Mouse (Mus musculus) ES-E14 (cell line): ENCODE measurements around the gene Edem3.

Experiments used
- CHD2 ChIP-seq: IDR thresholded peaks from 2 replicates; pipeline ENCODE4 v1.6.1; 2014; ENCODE audit warnings: mild to moderate bottlenecking, low read depth, low read length, inconsistent platforms
- ZC3H11A ChIP-seq: IDR thresholded peaks from 2 replicates; pipeline ENCODE4 v1.6.1; 2012; ENCODE audit warnings: low read depth, mild to moderate bottlenecking, inconsistent platforms, low read length, borderline replicate concordance

DNA sequence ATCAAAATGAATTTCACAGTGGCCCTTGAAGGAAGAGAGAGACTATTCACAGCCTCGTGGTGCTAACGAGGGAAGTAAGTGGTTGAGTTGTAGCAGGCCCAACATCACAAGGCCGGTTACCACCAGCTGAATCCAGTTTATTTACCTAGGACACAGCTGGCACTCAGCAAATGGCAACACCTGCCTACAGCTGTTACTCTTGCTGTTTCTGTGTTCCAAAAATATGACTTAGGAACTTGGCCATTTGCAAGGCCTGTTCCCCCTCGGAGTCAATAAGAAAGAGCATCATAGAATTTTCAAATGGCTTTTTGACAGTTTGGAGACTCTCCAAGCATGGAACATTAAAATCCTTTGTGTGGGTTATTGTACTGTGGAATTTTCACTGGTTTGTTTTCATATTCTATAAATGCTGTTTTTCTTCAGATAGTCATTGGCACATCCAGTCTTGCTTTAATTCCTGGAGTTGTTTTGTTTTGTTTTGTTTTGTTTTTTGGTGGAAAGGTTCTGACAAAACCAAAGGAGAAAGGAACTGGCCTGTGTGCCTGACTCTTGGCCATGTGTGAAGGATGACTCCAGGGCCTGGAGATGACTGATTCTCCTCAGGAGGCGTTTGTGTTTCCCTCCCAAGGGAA, 44.6 kb upstream of the Edem3 start:
- TF ChIP-seq CHD2 (no peak), ZC3H11A (no peak)
